Mouse (Mus musculus) stomach, postnatal 0 days (tissue): Measurements from ENCODE around the gene Gm5941.

Experiments
- CTCF ChIP-seq: IDR thresholded peaks from 2 replicates; pipeline ENCODE4 v1.5.1; 2016; ENCODE audit warnings: antibody characterized with exemption, low read depth, mild to moderate bottlenecking, moderate library complexity
- EP300 ChIP-seq: optimal IDR thresholded peaks from 2 replicates; pipeline ENCODE3; 2016; ENCODE audit warnings: antibody characterized with exemption

GRCm38 (mm10) chrX:92527826-92528225 lies 38.1 kb downstream of the Gm5941 start:
- TF ChIP-seq CTCF (no peak), EP300 (no peak)
